Mouse (Mus musculus): ENCODE results near the gene Creb3l4. TPM values are rescaled to one million over a fixed set of nuclear protein-coding genes. Genes with fewer than 3 reads are reported as not detected.

Creb3l4 gene
- total and polyA plus RNA-seq, 3 experiments, result 0.21 to 0.89 (median 0.59) TPM

DNA sequence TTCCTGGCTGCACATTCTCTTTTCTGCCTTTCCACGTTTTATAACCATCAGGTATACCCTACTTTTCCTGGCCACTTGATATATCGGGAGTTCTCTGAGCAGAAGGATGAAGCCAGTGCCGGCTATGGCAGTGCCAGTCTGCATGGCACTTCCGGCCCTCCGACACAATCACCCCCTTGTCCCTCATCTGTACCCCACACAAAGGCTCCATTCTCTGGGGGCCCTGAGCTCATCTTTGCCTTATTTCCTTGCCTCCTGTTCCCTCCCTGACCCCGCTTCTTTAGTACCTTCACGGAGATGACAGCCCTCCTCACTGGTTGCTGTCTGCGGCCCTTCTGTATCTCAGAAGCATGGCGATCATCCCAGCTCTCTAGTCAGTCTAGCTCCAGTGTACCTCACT is 37.4 kb upstream of the Creb3l4 start:
- Histone ChIP-seq H3K4me2 (ENCODE audit: insufficient read depth, low read depth, poor library complexity, severe bottlenecking) (no peak overlapping the region), H3K9ac (ENCODE audit: insufficient read depth, low read depth) (no peak overlapping the region), H3K36me3 (replicated peaks in 1 of 2; ENCODE audit: control insufficient read depth in 1 of 2, insufficient read depth in 1 of 2, low read length in 1 of 2) (peaks cover 54 to 75% of the 10 kb centered on the region in 2 experiments), H3K4me1 (ENCODE audit: control insufficient read depth in 1 of 2, insufficient read depth in 2 of 2) (no peaks in the 10 kb centered on the region), H3K9me3 (replicated peaks; ENCODE audit: low read length) (no peaks in the 10 kb centered on the region), H3K79me2 (replicated peaks; ENCODE audit: control insufficient read depth, extremely low read depth, insufficient read depth, poor library complexity, severe bottlenecking) (no peaks in the 10 kb centered on the region), H3K4me3 (replicated peaks in 1 of 3; ENCODE audit: low read depth in 2 of 3, low read length in 2 of 3, poor library complexity in 1 of 3) (no peak overlapping the region), H3K27me3 (replicated peaks) (no peaks in the 10 kb centered on the region), H3K27ac (ENCODE audit: insufficient read depth, low read depth) (no peak overlapping the region)
- in situ Hi-C loops (cut with MboI; ENCODE audit: low pct_ligation_motif_present, low pct_unique_long_range_greater_than_20kb, low sequenced_read_pairs), result no loop called here
- no peak for DNase-seq (ENCODE audit: extremely low read depth)
- no peak for TF ChIP-seq MAFK (IDR thresholded peaks at IDR 0.05; ENCODE audit: insufficient replicate concordance, low read length)
- no peak for TF ChIP-seq MYC (IDR thresholded peaks at IDR 0.05; ENCODE audit: low read depth, low read length)
- no peak for TF ChIP-seq JUND (conservative IDR thresholded peaks at IDR 0.05; ENCODE audit: low read depth, low read length)
- TF ChIP-seq JUN (IDR thresholded peaks at IDR 0.05; ENCODE audit: insufficient read depth, low read depth, low read length), result no peak
- no peak for TF ChIP-seq POLR2A (IDR thresholded peaks at IDR 0.05; ENCODE audit: low read depth, low read length)
- no peak for TF ChIP-seq POLR2AphosphoS2 (IDR thresholded peaks at IDR 0.05; ENCODE audit: low read depth, low read length)
- no peak for TF ChIP-seq MXI1 (IDR thresholded peaks at IDR 0.05; ENCODE audit: low read depth, low read length)
- no peak for TF ChIP-seq GABPA (IDR thresholded peaks at IDR 0.05; ENCODE audit: insufficient replicate concordance, low read depth, low read length)
- TF ChIP-seq ZNF384 (IDR thresholded peaks at IDR 0.05; ENCODE audit: low read depth, low read length), result no peak
- TF ChIP-seq MAX (IDR thresholded peaks at IDR 0.05; ENCODE audit: low read length), result no peak
- no peak for TF ChIP-seq HCFC1 (IDR thresholded peaks at IDR 0.05; ENCODE audit: low read depth, low read length)
- no peak for TF ChIP-seq NELFE (IDR thresholded peaks at IDR 0.05; ENCODE audit: low read depth, low read length)
- no peak for TF ChIP-seq SMC3 (IDR thresholded peaks at IDR 0.05; ENCODE audit: low read depth, low read length)
- TF ChIP-seq ETS1 (conservative IDR thresholded peaks at IDR 0.05; ENCODE audit: low read depth, low read length), result no peak
- TF ChIP-seq ZKSCAN1 (IDR thresholded peaks at IDR 0.05; ENCODE audit: borderline replicate concordance, low read depth, low read length), result no peak
- no peak for TF ChIP-seq UBTF (IDR thresholded peaks at IDR 0.05; ENCODE audit: low read depth, low read length)
- TF ChIP-seq EP300 (IDR thresholded peaks at IDR 0.05; ENCODE audit: low read length), result no peak
- no peak for TF ChIP-seq MEF2A (IDR thresholded peaks at IDR 0.05; ENCODE audit: borderline replicate concordance, low read depth, low read length)
- dilution Hi-C loops (cut with MboI; ENCODE audit: extremely low pct_ligation_motif_present, extremely low pct_unique_long_range_greater_than_20kb, low sequenced_read_pairs), result no loop called here

- dilution Hi-C loops (cut with MboI; ENCODE audit: extremely low pct_ligation_motif_present, extremely low pct_unique_long_range_greater_than_20kb, low sequenced_read_pairs), result no loop called here
Measured at GRCm38 (mm10) chr3:90279743-90280142, 36.4 kb upstream of the Creb3l4 start.

More at GRCm38 (mm10) chr3:90279743-90280142, 36.4 kb upstream of the Creb3l4 start:
- Histone ChIP-seq H3K79me2 (replicated peaks; ENCODE audit: control insufficient read depth, extremely low read depth, insufficient read depth, poor library complexity, severe bottlenecking) (no peaks in the 10 kb centered on the region), H3K4me3 (replicated peaks in 1 of 3; ENCODE audit: low read depth in 2 of 3, low read length in 2 of 3, poor library complexity in 1 of 3) (no peak overlapping the region), H3K4me1 (ENCODE audit: control insufficient read depth in 1 of 2, insufficient read depth in 2 of 2) (no peaks in the 10 kb centered on the region), H3K27ac (ENCODE audit: insufficient read depth, low read depth) (no peak overlapping the region), H3K9me3 (replicated peaks; ENCODE audit: low read length) (no peaks in the 10 kb centered on the region), H3K36me3 (replicated peaks in 1 of 2; ENCODE audit: control insufficient read depth in 1 of 2, insufficient read depth in 1 of 2, low read length in 1 of 2) (peaks cover 64 to 84% of the 10 kb centered on the region in 2 experiments), H3K9ac (ENCODE audit: insufficient read depth, low read depth) (no peak overlapping the region), H3K4me2 (ENCODE audit: insufficient read depth, low read depth, poor library complexity, severe bottlenecking) (no peak overlapping the region), H3K27me3 (replicated peaks) (no peaks in the 10 kb centered on the region)
- TF ChIP-seq CHD2 (IDR thresholded peaks at IDR 0.05; ENCODE audit: low read length), result no peak
- no peak for TF ChIP-seq POLR2AphosphoS2 (IDR thresholded peaks at IDR 0.05; ENCODE audit: low read depth, low read length)
- no peak for TF ChIP-seq MAZ (IDR thresholded peaks at IDR 0.05; ENCODE audit: low read depth, low read length)
- no peak for TF ChIP-seq UBTF (IDR thresholded peaks at IDR 0.05; ENCODE audit: low read depth, low read length)
- DNase-seq (ENCODE audit: extremely low read depth), result no peak
- in situ Hi-C loops (cut with MboI; ENCODE audit: low pct_ligation_motif_present, low pct_unique_long_range_greater_than_20kb, low sequenced_read_pairs), result no loop called here
